Mouse (Mus musculus) bone marrow, adult 2 months (tissue): Measurements from ENCODE around the gene Icmt.

Experiments
- CTCF ChIP-seq: fragments of 200-500 bp; IDR thresholded peaks from 2 replicates; pipeline ENCODE4 v1.5.1; 2011; ENCODE audit warnings: low read length, control low read depth; ENCODE audit not compliant: control insufficient read depth, insufficient read depth
- POLR2A ChIP-seq: fragments of 200-500 bp; IDR thresholded peaks from 2 replicates; pipeline ENCODE4 v1.6.1; 2011; ENCODE audit warnings: low read depth, mild to moderate bottlenecking, control low read depth, low read length, borderline replicate concordance; ENCODE audit not compliant: control insufficient read depth

GRCm38 (mm10) chr4:152353886-152354637, 57.0 kb downstream of the Icmt start:
- TF ChIP-seq POLR2A (no peak), CTCF (no peak)
